Mouse (Mus musculus): ENCODE data around the gene Lcn5. TPM values are rescaled to one million over a fixed set of nuclear protein-coding genes. Genes with fewer than 3 reads are reported as not detected.

The Lcn5 gene
- total and polyA plus RNA-seq, 3 experiments, result not detected

DNA sequence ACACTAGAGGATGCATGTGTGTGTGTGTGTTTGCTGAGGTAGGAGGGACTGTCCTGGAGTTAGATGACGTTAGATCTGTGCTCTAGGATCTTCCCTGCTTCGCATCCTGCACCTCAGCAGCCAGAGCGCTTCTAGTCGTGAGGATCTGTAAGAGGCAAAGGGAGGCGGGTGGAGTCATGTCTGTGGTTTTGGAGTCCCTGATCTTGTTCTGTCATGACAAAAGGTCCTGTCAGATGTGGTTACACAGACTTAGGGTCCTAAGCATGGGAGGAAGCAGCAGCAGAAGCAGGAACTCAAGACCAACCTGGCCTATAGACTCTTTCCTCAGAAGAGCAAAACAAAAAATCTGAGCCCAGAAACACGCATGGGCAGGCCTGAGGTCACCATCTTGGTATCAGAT is 37.4 kb upstream of the Lcn5 start:
- peak; percentile 69 for DNase-seq (ENCODE audit: low read depth, low spot score)
- no peaks in the 10 kb centered on the region for H3K9me3 ChIP-seq (replicated peaks; ENCODE audit: insufficient read depth, low read length)
- H3K27ac ChIP-seq (ENCODE audit: control insufficient read depth, low read depth, low read length), result no peak overlapping the region
- peaks cover 0 to 22% of the 10 kb centered on the region in 2 experiments; a peak in 3 of 4 replicates for H3K4me1 ChIP-seq (ENCODE audit: control insufficient read depth in 1 of 2, insufficient read depth in 2 of 2, low read length in 2 of 2)
- no peak for TF ChIP-seq EP300 (IDR thresholded peaks at IDR 0.05; ENCODE audit: low read depth in 1 of 2, low read length in 2 of 2)
- H3K36me3 ChIP-seq (ENCODE audit: control insufficient read depth in 1 of 2, insufficient read depth in 2 of 2, low read length in 2 of 2), result peaks cover 0 to 5% of the 10 kb centered on the region in 2 experiments; a peak in 2 of 4 replicates
- no peaks in the 10 kb centered on the region for H3K27me3 ChIP-seq (ENCODE audit: control insufficient read depth in 1 of 2, insufficient read depth in 2 of 2, low read length in 2 of 2)
- H3K79me2 ChIP-seq (ENCODE audit: control insufficient read depth, insufficient read depth, low read length, poor library complexity), result no peaks in the 10 kb centered on the region
- no peak overlapping the region for H3K4me3 ChIP-seq (ENCODE audit: control insufficient read depth in 1 of 2, insufficient read depth in 1 of 2, low read depth in 2 of 2, low read length in 2 of 2)
- no peak overlapping the region for H3K9ac ChIP-seq (ENCODE audit: control insufficient read depth, low read depth, low read length, poor library complexity, severe bottlenecking)

DNA sequence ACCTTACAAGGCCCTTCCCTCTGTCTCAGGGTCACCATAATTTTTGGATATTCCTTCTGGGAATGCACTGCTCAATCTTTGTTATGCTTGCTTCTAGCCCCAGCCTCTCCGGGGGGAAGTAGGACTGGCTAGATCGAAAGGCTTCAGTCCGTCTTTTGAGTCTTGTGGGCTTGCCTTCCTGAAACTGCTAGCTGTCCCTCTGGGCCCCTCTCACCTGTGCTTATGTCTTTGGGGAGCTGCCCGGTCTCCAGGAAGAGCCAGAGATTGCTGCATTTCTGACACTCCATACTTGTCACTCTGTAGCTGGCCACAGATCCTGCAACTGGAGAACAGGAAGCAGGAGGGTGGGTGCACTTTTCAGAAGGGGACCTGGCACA is 36.9 kb upstream of the Lcn5 start:
- H3K4me3 ChIP-seq (ENCODE audit: control insufficient read depth in 1 of 2, insufficient read depth in 1 of 2, low read depth in 2 of 2, low read length in 2 of 2), result peak overlapping the region in 1 of 2 experiments; percentile 84; a peak in 1 of 4 replicates
- H3K79me2 ChIP-seq (ENCODE audit: control insufficient read depth, insufficient read depth, low read length, poor library complexity), result no peaks in the 10 kb centered on the region
- no peaks in the 10 kb centered on the region for H3K9me3 ChIP-seq (replicated peaks; ENCODE audit: insufficient read depth, low read length)
- peaks cover 0 to 22% of the 10 kb centered on the region in 2 experiments; a peak in 3 of 4 replicates for H3K4me1 ChIP-seq (ENCODE audit: control insufficient read depth in 1 of 2, insufficient read depth in 2 of 2, low read length in 2 of 2)
- DNase-seq (ENCODE audit: low read depth, low spot score), result no peak
- H3K27ac ChIP-seq (ENCODE audit: control insufficient read depth, low read depth, low read length), result no peak overlapping the region
- no peaks in the 10 kb centered on the region for H3K27me3 ChIP-seq (ENCODE audit: control insufficient read depth in 1 of 2, insufficient read depth in 2 of 2, low read length in 2 of 2)
- H3K9ac ChIP-seq (ENCODE audit: control insufficient read depth, low read depth, low read length, poor library complexity, severe bottlenecking), result no peak overlapping the region
- peaks cover 0 to 5% of the 10 kb centered on the region in 2 experiments; a peak in 2 of 4 replicates for H3K36me3 ChIP-seq (ENCODE audit: control insufficient read depth in 1 of 2, insufficient read depth in 2 of 2, low read length in 2 of 2)
- TF ChIP-seq MAZ (IDR thresholded peaks at IDR 0.05; ENCODE audit: low read depth, low read length), result 0 out of 2 replicates have a peak, but pooled peaks have one; percentile 8
- TF ChIP-seq ELF1 (IDR thresholded peaks at IDR 0.05; ENCODE audit: low read depth, low read length), result no peak

DNA sequence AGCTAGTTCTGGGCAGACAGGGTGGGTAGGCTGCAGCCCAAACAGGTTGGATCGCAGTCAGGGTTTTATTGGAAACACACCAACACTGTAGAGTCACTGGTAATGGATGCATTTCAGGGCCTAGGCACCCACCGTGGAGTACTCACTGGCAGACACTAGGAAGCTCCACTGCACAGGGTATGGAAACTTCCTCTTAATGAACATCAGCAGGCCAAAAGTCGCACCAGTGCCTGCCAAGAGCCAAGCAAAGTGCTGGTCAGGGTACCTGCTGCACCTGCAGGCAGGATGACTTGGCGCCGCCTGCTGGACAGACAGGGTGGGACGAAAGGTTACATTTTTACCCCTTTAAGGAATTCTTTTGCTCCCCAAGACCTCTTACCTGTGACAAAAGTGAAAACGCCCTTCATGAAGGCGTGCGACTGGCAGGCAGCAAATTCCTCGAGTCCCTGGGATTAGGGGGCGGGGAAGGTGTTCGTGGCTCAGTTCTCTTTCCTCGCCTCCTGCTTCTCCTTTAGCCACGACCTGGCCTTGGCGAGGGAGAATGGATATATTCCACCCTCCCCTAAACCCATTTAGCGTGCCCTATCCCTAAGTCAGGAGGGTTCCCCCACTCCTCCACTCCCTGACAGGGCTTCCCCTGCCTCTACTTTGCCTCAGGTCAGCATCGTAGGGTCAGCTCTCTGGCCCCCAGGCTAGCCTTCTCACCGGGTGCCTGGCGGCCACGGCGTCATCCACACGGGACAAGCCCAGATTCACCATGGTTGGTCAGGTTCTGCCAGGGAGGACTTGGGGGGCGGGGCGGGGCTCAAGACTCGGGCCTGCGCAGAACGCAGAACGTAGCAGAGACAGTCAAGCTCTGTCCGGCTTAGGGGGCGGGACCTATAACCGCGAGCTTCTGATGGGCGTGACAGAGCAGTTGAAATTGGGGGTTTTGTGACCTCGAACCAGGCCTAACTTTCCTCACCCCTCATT is 36.2 kb upstream of the Lcn5 start, which contains the start of gene Tmem141:
TSS of gene Tmem141 (minus strand) at position 777 of the 972 bp plus-strand sequence.
- H3K27me3 ChIP-seq (ENCODE audit: control insufficient read depth in 1 of 2, insufficient read depth in 2 of 2, low read length in 2 of 2), result no peaks in the 10 kb centered on the region
- peak; percentile 94 for DNase-seq (ENCODE audit: low read depth, low spot score)
- H3K4me1 ChIP-seq (ENCODE audit: control insufficient read depth in 1 of 2, insufficient read depth in 2 of 2, low read length in 2 of 2), result peaks cover 0 to 22% of the 10 kb centered on the region in 2 experiments; a peak in 3 of 4 replicates
- peaks cover 0 to 5% of the 10 kb centered on the region in 2 experiments; a peak in 2 of 4 replicates for H3K36me3 ChIP-seq (ENCODE audit: control insufficient read depth in 1 of 2, insufficient read depth in 2 of 2, low read length in 2 of 2)
- TF ChIP-seq CHD1 (IDR thresholded peaks at IDR 0.05; ENCODE audit: low read depth, low read length), result no peak
- TF ChIP-seq CTCF (IDR thresholded peaks at IDR 0.05 in 2 of 3, conservative IDR thresholded peaks at IDR 0.05 in 1 of 3; ENCODE audit: control insufficient read depth in 1 of 3, insufficient read depth in 1 of 3, low read depth in 2 of 3, low read length in 3 of 3, poor library complexity in 1 of 3, severe bottlenecking in 1 of 3), result peak; percentile 65 to 82 (median 81)
- no peak for TF ChIP-seq CHD2 (IDR thresholded peaks at IDR 0.05; ENCODE audit: low read length)
- TF ChIP-seq BHLHE40 (IDR thresholded peaks at IDR 0.05; ENCODE audit: borderline replicate concordance, low read depth, low read length), result 0 out of 2 replicates have a peak, but pooled peaks have one; percentile 15
- peak; percentile 36; the same call in 1 of the 2 replicates for TF ChIP-seq SIN3A (IDR thresholded peaks at IDR 0.05; ENCODE audit: low read length)
- no peak for TF ChIP-seq MEF2A (IDR thresholded peaks at IDR 0.05; ENCODE audit: extremely low read depth, insufficient replicate concordance, low read depth, low read length, poor library complexity, severe bottlenecking)
- peak; percentile 80 for TF ChIP-seq NRF1 (IDR thresholded peaks at IDR 0.05; ENCODE audit: insufficient read depth, low read depth, low read length, poor library complexity, severe bottlenecking)
- peak; percentile 33; the same call in 1 of the 2 replicates for TF ChIP-seq SMC3 (IDR thresholded peaks at IDR 0.05; ENCODE audit: low read depth, low read length)
- peak; percentile 47; the same call in 1 of the 2 replicates for TF ChIP-seq MXI1 (IDR thresholded peaks at IDR 0.05; ENCODE audit: low read depth, low read length)
- no peak for TF ChIP-seq MYC (IDR thresholded peaks at IDR 0.05; ENCODE audit: low read depth, low read length)
- TF ChIP-seq RAD21 (IDR thresholded peaks at IDR 0.05; ENCODE audit: low read depth, low read length), result peak; percentile 9
- TF ChIP-seq NELFE (IDR thresholded peaks at IDR 0.05; ENCODE audit: low read depth, low read length), result peak; percentile 57; the same call in 1 of the 2 replicates
- TF ChIP-seq POLR2A (IDR thresholded peaks at IDR 0.05; ENCODE audit: control insufficient read depth in 1 of 2, insufficient read depth in 1 of 2, low read depth in 1 of 2, low read length in 2 of 2, poor library complexity in 1 of 2), result peak; percentile 56 to 68; a peak in 2 of 4 replicates
- peak; percentile 49 for TF ChIP-seq HCFC1 (IDR thresholded peaks at IDR 0.05; ENCODE audit: low read depth, low read length)
- H3K27ac ChIP-seq (ENCODE audit: control insufficient read depth, low read depth, low read length), result no peak within 1 kb of the TSS
- no peaks in the 10 kb centered on the region for H3K9me3 ChIP-seq (replicated peaks; ENCODE audit: insufficient read depth, low read length)
- H3K4me3 ChIP-seq (ENCODE audit: control insufficient read depth in 1 of 2, insufficient read depth in 1 of 2, low read depth in 2 of 2, low read length in 2 of 2), result peak within 1 kb of the TSS; percentile 70 to 84
- no peaks in the 10 kb centered on the region for H3K79me2 ChIP-seq (ENCODE audit: control insufficient read depth, insufficient read depth, low read length, poor library complexity)
- peak within 1 kb of the TSS; percentile 71 for H3K9ac ChIP-seq (ENCODE audit: control insufficient read depth, low read depth, low read length, poor library complexity, severe bottlenecking)

Data from MEL (cell line).